Mouse (Mus musculus) cerebellum, postnatal 36 days (tissue): Measurements from ENCODE around the gene Dyrk1a.

Source experiments
- DNase-seq, 2 experiments: peaks; one replicate each; pipeline ENCODE4 v3.0.0; 2021 to 2022; ENCODE audit warnings: mixed read lengths in 2 of 2

The Dyrk1a gene

GRCm38 (mm10) chr16:94569229-94570176, at the start of gene Dyrk1a:
Dyrk1a (plus strand) TSS chr16:94570010.
- DNase-seq: peak; percentile 94 to 98

- no peak for DNase-seq
These were observed 46.0 kb upstream of the Dyrk1a start for GRCm38 (mm10) chr16:94523594-94524377.

- DNase-seq: no peak
These were observed 45.1 kb upstream of the Dyrk1a start for GRCm38 (mm10) chr16:94524691-94525090.

- no peak for DNase-seq
These were observed 43.9 kb upstream of the Dyrk1a start for GRCm38 (mm10) chr16:94525955-94526343.

GRCm38 (mm10) chr16:94526344-94527151, 43.3 kb upstream of the Dyrk1a start, which contains the start of gene Vps26c:
Vps26c (minus strand) TSS chr16:94526830.
- DNase-seq: peak; percentile 96 to 97

GRCm38 (mm10) chr16:94527152-94527534, 42.7 kb upstream of the Dyrk1a start:
- no peak for DNase-seq

- DNase-seq: no peak
These were observed 42.3 kb upstream of the Dyrk1a start for GRCm38 (mm10) chr16:94527546-94527945.

- no peak for DNase-seq
These were observed 38.5 kb upstream of the Dyrk1a start for GRCm38 (mm10) chr16:94531268-94531667.

GRCm38 (mm10) chr16:94533679-94534078, 36.1 kb upstream of the Dyrk1a start:
- DNase-seq: no peak

GRCm38 (mm10) chr16:94535716-94536115, 34.1 kb upstream of the Dyrk1a start:
- DNase-seq: no peak

- peak; percentile 13 to 41 for DNase-seq
These were observed 33.2 kb upstream of the Dyrk1a start for GRCm38 (mm10) chr16:94536417-94537158.

- DNase-seq: peak; percentile 23 to 45
These were observed 32.7 kb upstream of the Dyrk1a start for GRCm38 (mm10) chr16:94537159-94537527.

GRCm38 (mm10) chr16:94540140-94540539, 29.7 kb upstream of the Dyrk1a start:
- no peak for DNase-seq

- no peak for DNase-seq
These were observed 26.9 kb upstream of the Dyrk1a start for GRCm38 (mm10) chr16:94542898-94543297.

GRCm38 (mm10) chr16:94544540-94545105, 25.2 kb upstream of the Dyrk1a start:
- no peak for DNase-seq

- DNase-seq: no peak
These were observed 23.8 kb upstream of the Dyrk1a start for GRCm38 (mm10) chr16:94545781-94546562.

GRCm38 (mm10) chr16:94549813-94550212, 20.0 kb upstream of the Dyrk1a start:
- no peak for DNase-seq

- DNase-seq: no peak
These were observed 17.9 kb upstream of the Dyrk1a start for GRCm38 (mm10) chr16:94551934-94552333.

- no peak for DNase-seq
These were observed 14.5 kb upstream of the Dyrk1a start for GRCm38 (mm10) chr16:94555346-94555745.

GRCm38 (mm10) chr16:94556228-94556627, 13.6 kb upstream of the Dyrk1a start:
- no peak for DNase-seq

- no peak for DNase-seq
These were observed 10.5 kb upstream of the Dyrk1a start for GRCm38 (mm10) chr16:94559282-94559681.
